28 mouse cellular contexts compared by ENCODE assay signal in genomic region chr13:51888426-51888825, GRCm38 (mm10). TPM values are rescaled to one million over a fixed set of nuclear protein-coding genes. Genes with fewer than 3 reads are reported as not detected.
DNase-seq lines count a peak whose midpoint lies in the region; ATAC-seq and TF ChIP-seq lines count a peak whose summit lies in the region.
"Had no signal": no experiment of that assay in that cellular context is flagged by ENCODE, and none has a peak within 500 bp of the region (broad histone marks: within the 10 kb centered on the region; RNA-seq: fewer than 3 reads in every experiment).

No protein-coding gene starts in this region.

- TF ChIP-seq POLR2A in embryonic fibroblast, embryonic 13.5 days (IDR thresholded peaks at IDR 0.05; ENCODE audit: low read depth, low read length) = no peak

- no peak for TF ChIP-seq CTCF in embryonic fibroblast, embryonic 13.5 days (IDR thresholded peaks at IDR 0.05; ENCODE audit: borderline replicate concordance, insufficient read depth, low read length)

- ATAC-seq in erythroblast, adult 5-6 weeks (replicated peaks; ENCODE audit: low FRiP score, poor library complexity, severe bottlenecking) = no peak
- ATAC-seq: activated CD4-positive, CD25-positive, alpha-beta regulatory T cell, adult 4 months; forebrain, embryonic 14.5 days; forebrain, postnatal 0 days; intestine, embryonic 15.5 days had no signal

- peaks cover 17% of the 10 kb centered on the region for H3K4me1 ChIP-seq in embryonic fibroblast, embryonic 13.5 days (ENCODE audit: control insufficient read depth, insufficient read depth, low read length)
- H3K4me1 ChIP-seq: hindbrain, embryonic 15.5 days had no signal

- DNase-seq in kidney, adult 11 months = peak; percentile 1
- DNase-seq in kidney, adult 18-20 months = no peak
- peak; percentile 56 for DNase-seq in 3134 (ENCODE audit: extremely low read depth, insufficient read length, low spot score)
- DNase-seq in 3T3-L1 (ENCODE audit: low read depth, low spot score) = peak; percentile 28
- no peak for DNase-seq in testis, postnatal 14 days (ENCODE audit: low spot score)
- DNase-seq: adrenal gland, postnatal 10 days; adrenal gland, postnatal 36 days; B cell, adult 2 months; cerebellum, adult 18-20 months; cerebellum, adult 9-11 months; cerebellum, postnatal 36 days; embryo, embryonic 11 days; forebrain, postnatal 0 days; gastrocnemius, postnatal 25 days; heart, adult 18-20 months; heart, postnatal 10 days; heart, postnatal 4 days; kidney, adult 2 months had no signal

- H3K27ac ChIP-seq in embryonic fibroblast, embryonic 13.5 days (ENCODE audit: insufficient read depth, low read length) = peak overlapping the region; percentile 99; the same call in 1 of the 2 replicates
- H3K27ac ChIP-seq: embryonic facial prominence, embryonic 10.5 days; embryonic facial prominence, embryonic 13.5 days; heart, embryonic 15.5 days; hindbrain, embryonic 15.5 days; intestine, embryonic 15.5 days had no signal

- no peak overlapping the region for H3K4me3 ChIP-seq in embryonic fibroblast, embryonic 13.5 days (ENCODE audit: insufficient read depth, low read length)
- H3K4me3 ChIP-seq: embryonic facial prominence, embryonic 10.5 days; embryonic facial prominence, embryonic 13.5 days; heart, embryonic 12.5 days; heart, embryonic 15.5 days; hindbrain, embryonic 15.5 days; intestine, embryonic 15.5 days had no signal

RNA-seq across cellular contexts. Expression of gene Gadd45g, which starts 41.9 kb away (rescaled TPM):
- polyA plus RNA-seq in embryonic fibroblast, embryonic 13.5 days (2011; ENCODE audit: insufficient read length, low read depth, missing spikeins) = 66.9 and 101 TPM in 2 replicates
- total RNA-seq in erythroblast, adult 5-6 weeks (2015; ENCODE audit: low replicate concordance) = not detected in 2 replicates
- 1.2 and 4.2 TPM in 2 replicates for total RNA-seq in erythroblast, adult 5-6 weeks (2017; ENCODE audit: low replicate concordance)

Comparison
In these comparisons a context has a peak if more than half of its experiments do, and no peak if none do; other contexts are left out.
1. DNase-seq: peak in kidney, adult 11 months (single experiment), 3134 (single experiment) and 3T3-L1 (single experiment); none in kidney, adult 18-20 months (single experiment) and testis, postnatal 14 days (single experiment).